Mouse (Mus musculus): ENCODE measurements around the gene Fam186b. TPM values are rescaled to one million over a fixed set of nuclear protein-coding genes. Genes with fewer than 3 reads are reported as not detected.

Fam186b gene
- total and polyA plus RNA-seq, 3 experiments: 0.11 TPM; not detected in 2

DNA sequence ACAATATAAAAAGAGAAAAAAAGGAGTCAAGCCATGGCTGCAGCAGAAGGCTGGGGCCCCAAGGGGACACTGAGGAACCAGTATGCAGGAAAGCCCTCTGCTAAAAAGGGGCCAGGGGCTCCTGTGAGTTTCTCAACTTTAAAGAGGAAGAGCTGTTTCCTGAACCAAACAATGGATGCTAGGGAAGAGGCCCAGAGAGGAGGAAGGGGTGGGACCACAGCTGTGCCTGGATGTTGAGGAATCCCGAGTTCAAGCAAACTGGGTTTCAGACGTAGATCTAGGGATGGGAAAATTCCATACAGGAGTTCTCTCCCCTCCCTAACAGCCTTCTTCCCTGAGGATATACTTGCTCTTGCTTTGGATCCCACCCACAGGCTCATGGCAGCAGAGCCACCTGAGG lies 30.7 kb upstream of the Fam186b start:
- Histone ChIP-seq H3K9ac (ENCODE audit: control insufficient read depth, low read depth, low read length, poor library complexity, severe bottlenecking) (no peak overlapping the region), H3K79me2 (ENCODE audit: control insufficient read depth, insufficient read depth, low read length, poor library complexity) (no peaks in the 10 kb centered on the region), H3K36me3 (ENCODE audit: control insufficient read depth in 1 of 2, insufficient read depth in 2 of 2, low read length in 2 of 2) (peaks cover 0 to 9% of the 10 kb centered on the region in 2 experiments; a peak in 2 of 4 replicates), H3K4me3 (ENCODE audit: control insufficient read depth in 1 of 2, insufficient read depth in 1 of 2, low read depth in 2 of 2, low read length in 2 of 2) (no peak overlapping the region), H3K4me1 (ENCODE audit: control insufficient read depth in 1 of 2, insufficient read depth in 2 of 2, low read length in 2 of 2) (peaks cover 5 to 13% of the 10 kb centered on the region in 2 experiments), H3K9me3 (replicated peaks; ENCODE audit: insufficient read depth, low read length) (no peaks in the 10 kb centered on the region), H3K27me3 (ENCODE audit: control insufficient read depth in 1 of 2, insufficient read depth in 2 of 2, low read length in 2 of 2) (peaks cover 2 to 9% of the 10 kb centered on the region in 2 experiments), H3K27ac (ENCODE audit: control insufficient read depth, low read depth, low read length) (no peak overlapping the region)
- DNase-seq (ENCODE audit: low read depth, low spot score): no peak
- no peak for TF ChIP-seq HCFC1 (IDR thresholded peaks at IDR 0.05; ENCODE audit: low read depth, low read length)
- TF ChIP-seq CHD2 (IDR thresholded peaks at IDR 0.05; ENCODE audit: low read length): no peak
- TF ChIP-seq E2F4 (IDR thresholded peaks at IDR 0.05; ENCODE audit: borderline replicate concordance, low read depth, low read length): no peak

DNA sequence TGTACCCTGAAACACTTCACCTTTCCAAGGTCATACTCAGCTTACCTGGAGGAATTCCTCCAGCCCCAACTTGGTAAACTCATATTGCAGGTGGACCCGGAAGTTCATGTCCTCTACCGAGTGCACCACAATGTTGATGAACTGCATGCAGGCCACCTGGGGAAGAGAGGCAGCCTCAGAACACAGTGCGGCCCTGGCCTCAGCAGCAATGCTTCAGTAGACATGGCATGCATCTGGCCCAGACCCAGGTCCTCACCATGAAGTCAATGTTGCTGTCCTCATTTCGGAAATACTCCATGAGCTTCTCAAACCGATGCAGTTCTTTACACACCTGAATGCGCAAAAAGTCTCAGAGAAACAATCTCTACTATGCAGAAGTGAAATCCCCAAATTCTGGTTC lies 29.9 kb upstream of the Fam186b start:
- Histone ChIP-seq H3K27me3 (ENCODE audit: control insufficient read depth in 1 of 2, insufficient read depth in 2 of 2, low read length in 2 of 2) (peaks cover 2 to 9% of the 10 kb centered on the region in 2 experiments), H3K9ac (ENCODE audit: control insufficient read depth, low read depth, low read length, poor library complexity, severe bottlenecking) (no peak overlapping the region), H3K27ac (ENCODE audit: control insufficient read depth, low read depth, low read length) (no peak overlapping the region), H3K36me3 (ENCODE audit: control insufficient read depth in 1 of 2, insufficient read depth in 2 of 2, low read length in 2 of 2) (peaks cover 0 to 4% of the 10 kb centered on the region in 2 experiments; a peak in 2 of 4 replicates), H3K79me2 (ENCODE audit: control insufficient read depth, insufficient read depth, low read length, poor library complexity) (no peaks in the 10 kb centered on the region), H3K4me3 (ENCODE audit: control insufficient read depth in 1 of 2, insufficient read depth in 1 of 2, low read depth in 2 of 2, low read length in 2 of 2) (no peak overlapping the region), H3K9me3 (replicated peaks; ENCODE audit: insufficient read depth, low read length) (no peaks in the 10 kb centered on the region), H3K4me1 (ENCODE audit: control insufficient read depth in 1 of 2, insufficient read depth in 2 of 2, low read length in 2 of 2) (peaks cover under 1 to 5% of the 10 kb centered on the region in 2 experiments; a peak in 3 of 4 replicates)
- no peak for TF ChIP-seq MAFK (IDR thresholded peaks at IDR 0.05; ENCODE audit: borderline replicate concordance, low read depth, low read length)
- TF ChIP-seq POLR2AphosphoS2 (IDR thresholded peaks at IDR 0.05; ENCODE audit: low read length): no peak
- TF ChIP-seq TCF12 (IDR thresholded peaks at IDR 0.05; ENCODE audit: low read depth, low read length): no peak
- TF ChIP-seq ZKSCAN1 (IDR thresholded peaks at IDR 0.05; ENCODE audit: low read depth, low read length): no peak
- TF ChIP-seq NRF1 (IDR thresholded peaks at IDR 0.05; ENCODE audit: insufficient read depth, low read depth, low read length, poor library complexity, severe bottlenecking): no peak
- no peak for DNase-seq (ENCODE audit: low read depth, low spot score)

- Histone ChIP-seq H3K4me3 (ENCODE audit: control insufficient read depth in 1 of 2, insufficient read depth in 1 of 2, low read depth in 2 of 2, low read length in 2 of 2) (no peak overlapping the region), H3K4me1 (ENCODE audit: control insufficient read depth in 1 of 2, insufficient read depth in 2 of 2, low read length in 2 of 2) (no peaks in the 10 kb centered on the region), H3K36me3 (ENCODE audit: control insufficient read depth in 1 of 2, insufficient read depth in 2 of 2, low read length in 2 of 2) (no peaks in the 10 kb centered on the region), H3K79me2 (ENCODE audit: control insufficient read depth, insufficient read depth, low read length, poor library complexity) (no peaks in the 10 kb centered on the region), H3K9ac (ENCODE audit: control insufficient read depth, low read depth, low read length, poor library complexity, severe bottlenecking) (no peak overlapping the region), H3K27me3 (ENCODE audit: control insufficient read depth in 1 of 2, insufficient read depth in 2 of 2, low read length in 2 of 2) (peaks cover 2 to 9% of the 10 kb centered on the region in 2 experiments), H3K9me3 (replicated peaks; ENCODE audit: insufficient read depth, low read length) (no peaks in the 10 kb centered on the region), H3K27ac (ENCODE audit: control insufficient read depth, low read depth, low read length) (no peak overlapping the region)
- DNase-seq (ENCODE audit: low read depth, low spot score): no peak
- TF ChIP-seq MEF2A (IDR thresholded peaks at IDR 0.05; ENCODE audit: extremely low read depth, insufficient replicate concordance, low read depth, low read length, poor library complexity, severe bottlenecking) (no peak), MAZ (IDR thresholded peaks at IDR 0.05; ENCODE audit: low read depth, low read length) (no peak), MYC (IDR thresholded peaks at IDR 0.05; ENCODE audit: low read depth, low read length) (no peak), KAT2A (conservative IDR thresholded peaks at IDR 0.05; ENCODE audit: low read depth, low read length) (no peak), POLR2AphosphoS5 (IDR thresholded peaks at IDR 0.05; ENCODE audit: borderline replicate concordance, low read depth, low read length) (no peak), MXI1 (IDR thresholded peaks at IDR 0.05; ENCODE audit: low read depth, low read length) (no peak), JUND (IDR thresholded peaks at IDR 0.05; ENCODE audit: low read depth, low read length) (no peak), CHD1 (IDR thresholded peaks at IDR 0.05; ENCODE audit: low read depth, low read length) (no peak)
Observed at GRCm38 (mm10) chr15:99324151-99324550, 28.5 kb upstream of the Fam186b start.
